Mouse (Mus musculus): Measurements from ENCODE around the gene Mrgpra6.

DNA sequence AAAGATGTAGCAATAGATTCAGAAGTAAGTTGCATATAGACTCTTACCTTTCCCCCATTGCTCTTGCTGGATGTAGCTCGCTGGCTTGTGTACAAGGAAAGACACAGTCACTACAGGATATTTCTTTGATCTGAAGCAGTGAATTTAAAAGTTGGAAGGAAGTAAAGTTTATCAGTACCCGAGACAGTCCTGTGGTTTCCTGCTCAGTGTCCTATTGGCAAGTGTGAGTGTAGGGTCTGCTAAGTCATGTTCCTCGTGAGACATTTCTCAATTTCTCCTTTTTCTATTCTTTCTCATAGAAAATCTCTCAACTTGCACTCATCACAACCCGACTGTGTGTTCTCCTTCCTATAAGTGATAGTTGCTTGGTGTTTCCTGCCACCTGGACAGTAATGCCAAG lies at the start of gene Mrgpra6:
- TF ChIP-seq CTCF (IDR thresholded peaks at IDR 0.05) (no peak), EP300 (IDR thresholded peaks at IDR 0.05) (no peak)

Measured in lung, postnatal 0 days (tissue).